Mouse (Mus musculus): Measurements from ENCODE around the gene 3110018I06Rik. TPM values are rescaled to one million over a fixed set of nuclear protein-coding genes. Genes with fewer than 3 reads are reported as not detected.

Gene 3110018I06Rik
- polyA plus RNA-seq (2016; fragmentation: Nextera tagmentation; extraction: Ambion mirVana) = not detected in 2 replicates

DNA sequence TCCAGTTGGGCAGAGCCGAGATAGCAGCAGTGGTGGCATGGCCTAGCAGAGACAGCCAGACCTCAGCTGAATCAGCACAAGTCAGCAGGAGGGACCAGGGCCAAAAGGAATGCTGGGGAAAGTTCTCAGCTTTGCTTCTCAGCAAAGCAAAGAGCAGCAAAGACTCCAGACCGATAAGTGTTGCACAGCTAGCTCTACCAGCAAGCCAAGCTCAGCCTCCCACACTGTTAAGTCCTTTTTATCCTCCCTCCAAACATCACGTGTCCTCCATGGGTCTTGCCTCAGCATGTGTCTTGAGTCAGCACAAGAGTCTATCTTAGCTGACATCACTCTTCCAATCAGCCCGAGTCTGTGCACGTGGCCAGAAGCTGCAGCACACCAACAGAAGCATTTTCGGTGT is at the start of gene 3110018I06Rik:
Gene 3110018I06Rik (plus strand): TSS at position 262 of the 400 bp plus-strand sequence.
- 70% methylated on average over 6 of the region's 6 CpGs for WGBS
- ATAC-seq (ENCODE audit: insufficient number of reproducible peaks, low FRiP score) = no peak
- Histone ChIP-seq H3K27ac (ENCODE audit: poor library complexity, severe bottlenecking) (no peak within 1 kb of the TSS), H3K27me3 (replicated peaks) (peaks cover 5% of the 10 kb centered on the region), H3K9ac (no peak within 1 kb of the TSS), H3K36me3 (no peaks in the 10 kb centered on the region), H3K4me1 (replicated peaks) (no peaks in the 10 kb centered on the region), H3K4me3 (no peak within 1 kb of the TSS), H3K4me2 (no peak within 1 kb of the TSS), H3K9me3 (replicated peaks) (no peaks in the 10 kb centered on the region; the same call in 1 of the 2 replicates)

DNA sequence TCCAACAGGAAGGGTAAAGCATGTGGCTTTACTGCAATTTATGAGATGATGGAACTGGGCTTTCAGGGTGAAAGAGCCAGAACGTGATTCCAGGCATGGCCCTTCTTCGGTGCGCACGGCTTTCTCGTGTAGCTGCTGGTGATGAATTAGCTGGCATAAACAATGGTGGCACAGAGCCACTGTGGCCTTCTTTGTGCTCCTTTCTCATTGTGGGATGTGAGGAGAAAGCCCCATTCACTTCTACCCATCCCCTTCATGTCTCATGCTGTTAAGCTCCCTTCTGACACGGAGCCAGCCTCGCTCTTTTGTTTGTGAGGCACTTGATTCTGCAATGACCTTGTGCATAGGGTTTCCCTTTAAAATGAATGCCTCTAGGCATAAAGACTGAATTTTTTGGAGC is 43.8 kb upstream of the 3110018I06Rik start:
- no peaks in the 10 kb centered on the region for H3K9me3 ChIP-seq (replicated peaks)
- H3K27me3 ChIP-seq (replicated peaks) = no peaks in the 10 kb centered on the region
- no peaks in the 10 kb centered on the region for H3K36me3 ChIP-seq
- no peaks in the 10 kb centered on the region for H3K4me1 ChIP-seq (replicated peaks)
- H3K4me3 ChIP-seq = no peak overlapping the region
- H3K27ac ChIP-seq (ENCODE audit: poor library complexity, severe bottlenecking) = no peak overlapping the region
- no peak overlapping the region for H3K4me2 ChIP-seq
- no peak overlapping the region for H3K9ac ChIP-seq
- WGBS = 86% methylated on average over 7 of the region's 7 CpGs
- no peak for ATAC-seq (ENCODE audit: insufficient number of reproducible peaks, low FRiP score)

DNA sequence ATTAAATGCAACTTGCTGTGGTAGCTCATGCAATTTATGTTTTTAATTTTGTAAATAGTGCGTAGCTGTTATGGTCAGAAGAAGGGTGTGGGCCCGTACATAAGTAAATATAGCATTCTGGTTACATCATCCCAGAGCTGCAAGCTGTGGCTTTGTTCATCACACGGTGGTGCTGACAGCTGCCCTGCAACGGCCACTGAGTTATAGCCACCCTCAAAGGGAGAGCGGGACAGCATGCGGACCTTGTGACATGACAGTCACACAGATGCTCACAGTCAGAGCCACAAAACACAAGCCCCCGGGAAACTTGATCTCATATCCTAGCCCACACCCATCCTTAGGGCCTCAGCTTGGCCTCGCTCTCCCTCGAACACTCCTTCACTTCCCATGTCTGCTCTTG is 30.6 kb upstream of the 3110018I06Rik start:
- Histone ChIP-seq H3K27me3 (replicated peaks) (no peaks in the 10 kb centered on the region), H3K27ac (ENCODE audit: poor library complexity, severe bottlenecking) (no peak overlapping the region), H3K9ac (no peak overlapping the region), H3K4me2 (peak overlapping the region; percentile 30), H3K36me3 (no peaks in the 10 kb centered on the region), H3K4me3 (no peak overlapping the region), H3K4me1 (replicated peaks) (peaks cover 8% of the 10 kb centered on the region; the same call in 1 of the 2 replicates), H3K9me3 (replicated peaks) (no peaks in the 10 kb centered on the region)
- whole genome bisulfite sequencing = 38% methylated on average over 9 of the region's 9 CpGs
- ATAC-seq (ENCODE audit: insufficient number of reproducible peaks, low FRiP score) = no peak

DNA sequence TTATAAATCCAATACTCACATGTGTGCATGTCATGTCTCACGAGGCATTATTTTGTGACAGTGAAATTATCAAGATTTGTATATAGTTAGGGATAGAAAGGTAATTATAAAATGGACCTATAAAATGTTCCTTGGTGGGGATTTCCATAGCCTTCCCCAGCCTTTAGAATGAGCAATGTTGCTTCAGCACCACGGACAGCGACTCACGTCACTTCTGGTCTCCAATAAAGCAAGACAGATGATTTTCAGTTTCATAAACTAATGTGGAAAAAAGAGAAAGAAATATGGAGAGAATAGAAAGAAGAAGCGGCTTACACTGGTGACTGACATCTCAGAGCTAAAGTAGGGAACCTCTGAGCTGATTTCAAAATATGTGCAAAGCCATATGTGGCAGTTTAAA is 23.7 kb upstream of the 3110018I06Rik start:
- H3K4me2 ChIP-seq = no peak overlapping the region
- H3K36me3 ChIP-seq = no peaks in the 10 kb centered on the region
- H3K4me3 ChIP-seq = no peak overlapping the region
- ATAC-seq (ENCODE audit: insufficient number of reproducible peaks, low FRiP score) = no peak
- no peaks in the 10 kb centered on the region for H3K4me1 ChIP-seq (replicated peaks)
- 0 out of 2 replicates have a peak, but pooled peaks cover 8% of the 10 kb centered on the region for H3K27me3 ChIP-seq (replicated peaks)
- H3K9ac ChIP-seq = no peak overlapping the region
- H3K27ac ChIP-seq (ENCODE audit: poor library complexity, severe bottlenecking) = no peak overlapping the region
- WGBS = 14% methylated on average over 5 of the region's 5 CpGs
- no peaks in the 10 kb centered on the region for H3K9me3 ChIP-seq (replicated peaks)

DNA sequence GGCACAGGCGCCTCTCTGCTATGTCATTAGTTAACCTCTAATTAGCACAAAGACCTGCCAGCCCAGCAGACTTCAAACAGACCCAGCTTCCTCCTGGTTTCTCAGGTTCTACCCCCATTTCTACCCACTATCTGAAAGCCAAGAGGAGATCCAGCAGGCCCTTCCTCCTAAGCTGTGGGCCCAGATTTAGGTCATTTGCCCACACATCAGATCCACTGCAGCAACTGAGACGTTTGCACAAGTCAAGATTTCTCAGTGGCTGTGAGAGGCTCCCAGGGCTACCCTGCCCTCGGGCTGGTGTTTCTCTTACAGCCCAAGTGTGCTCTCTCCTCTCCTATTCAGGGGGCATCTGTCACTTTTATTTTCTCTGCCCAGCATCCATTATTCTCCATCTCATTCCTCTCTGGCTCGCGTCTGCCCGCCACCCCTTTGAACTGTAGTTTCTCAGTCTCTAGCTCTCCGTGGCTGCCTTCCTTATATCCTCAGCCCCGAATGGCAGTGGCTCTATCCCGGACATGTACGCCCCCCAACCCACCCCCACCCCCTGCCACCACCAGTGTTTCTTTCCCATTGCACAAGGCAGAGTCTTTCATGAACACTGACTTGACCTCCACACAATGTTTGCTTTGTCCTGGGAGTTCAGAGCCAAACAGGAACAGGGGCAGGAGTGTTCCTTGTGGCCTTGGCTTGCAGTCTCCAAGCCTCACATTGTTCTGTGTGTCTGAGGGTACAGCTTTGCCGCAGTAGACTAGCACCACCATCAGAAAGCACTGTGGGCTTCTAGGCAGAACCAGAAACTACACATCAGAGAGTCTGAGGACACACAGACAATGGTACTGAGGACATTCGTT is 11.8 kb upstream of the 3110018I06Rik start:
- no peak overlapping the region for H3K4me2 ChIP-seq
- no peak overlapping the region for H3K27ac ChIP-seq (ENCODE audit: poor library complexity, severe bottlenecking)
- H3K4me3 ChIP-seq = no peak overlapping the region
- peaks cover 6% of the 10 kb centered on the region for H3K27me3 ChIP-seq (replicated peaks)
- H3K36me3 ChIP-seq = no peaks in the 10 kb centered on the region
- H3K9me3 ChIP-seq (replicated peaks) = no peaks in the 10 kb centered on the region
- no peak overlapping the region for H3K9ac ChIP-seq
- H3K4me1 ChIP-seq (replicated peaks) = no peaks in the 10 kb centered on the region
- WGBS = 62% methylated on average over 12 of the region's 12 CpGs
- ATAC-seq (ENCODE audit: insufficient number of reproducible peaks, low FRiP score) = no peak

DNA sequence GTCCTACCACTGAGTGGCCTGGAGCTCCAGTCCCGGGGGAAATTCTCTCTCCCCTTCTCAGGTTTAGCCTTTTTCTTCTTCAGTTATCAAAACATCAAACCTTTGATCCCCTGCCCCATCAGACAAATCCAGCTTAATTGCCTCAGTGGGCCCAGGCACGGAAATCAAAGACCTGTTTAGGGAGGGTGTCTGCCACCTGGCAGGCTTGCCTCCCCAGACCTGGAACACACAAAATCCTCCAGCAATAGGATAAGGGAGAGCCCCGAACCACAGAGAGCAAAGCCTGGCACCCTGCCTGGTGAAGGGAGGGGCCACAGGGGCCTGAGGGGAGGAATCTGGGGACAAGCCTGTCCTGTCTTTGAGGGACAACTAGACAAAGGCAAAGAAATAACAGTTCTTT is 9.1 kb upstream of the 3110018I06Rik start:
- Histone ChIP-seq H3K27ac (ENCODE audit: poor library complexity, severe bottlenecking) (no peak overlapping the region), H3K4me1 (replicated peaks) (no peaks in the 10 kb centered on the region), H3K9me3 (replicated peaks) (no peaks in the 10 kb centered on the region), H3K36me3 (no peaks in the 10 kb centered on the region), H3K4me3 (no peak overlapping the region), H3K4me2 (no peak overlapping the region), H3K27me3 (replicated peaks) (peaks cover 6% of the 10 kb centered on the region), H3K9ac (no peak overlapping the region)
- no peak for ATAC-seq (ENCODE audit: insufficient number of reproducible peaks, low FRiP score)
- 20% methylated on average over 3 of the region's 3 CpGs for WGBS

DNA sequence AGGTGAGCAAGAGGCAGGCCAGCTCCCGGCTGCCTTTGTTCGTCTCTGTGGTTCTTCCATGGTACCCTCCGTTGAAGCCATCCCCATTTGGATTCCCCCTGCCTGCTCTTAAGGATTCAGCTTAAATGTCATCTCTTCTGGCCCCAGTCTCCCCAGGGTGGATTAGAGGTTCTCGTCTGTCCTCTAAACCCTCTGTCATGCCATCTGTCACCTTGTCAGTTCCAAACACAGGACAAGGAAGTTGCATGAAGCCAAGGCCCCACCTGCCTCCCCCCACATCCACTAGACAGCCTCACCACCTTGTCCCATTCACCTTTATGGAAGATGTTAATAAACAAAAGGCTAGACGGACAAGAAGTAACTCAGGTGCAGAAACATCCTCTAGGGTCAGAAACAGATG is 5.4 kb upstream of the 3110018I06Rik start:
- Histone ChIP-seq H3K9ac (no peak overlapping the region), H3K27me3 (replicated peaks) (no peaks in the 10 kb centered on the region), H3K4me2 (no peak overlapping the region), H3K27ac (ENCODE audit: poor library complexity, severe bottlenecking) (no peak overlapping the region), H3K36me3 (no peaks in the 10 kb centered on the region), H3K9me3 (replicated peaks) (no peaks in the 10 kb centered on the region), H3K4me1 (replicated peaks) (no peaks in the 10 kb centered on the region), H3K4me3 (no peak overlapping the region)
- WGBS = 79% methylated on average over 5 of the region's 5 CpGs
- no peak for ATAC-seq (ENCODE audit: insufficient number of reproducible peaks, low FRiP score)

DNA sequence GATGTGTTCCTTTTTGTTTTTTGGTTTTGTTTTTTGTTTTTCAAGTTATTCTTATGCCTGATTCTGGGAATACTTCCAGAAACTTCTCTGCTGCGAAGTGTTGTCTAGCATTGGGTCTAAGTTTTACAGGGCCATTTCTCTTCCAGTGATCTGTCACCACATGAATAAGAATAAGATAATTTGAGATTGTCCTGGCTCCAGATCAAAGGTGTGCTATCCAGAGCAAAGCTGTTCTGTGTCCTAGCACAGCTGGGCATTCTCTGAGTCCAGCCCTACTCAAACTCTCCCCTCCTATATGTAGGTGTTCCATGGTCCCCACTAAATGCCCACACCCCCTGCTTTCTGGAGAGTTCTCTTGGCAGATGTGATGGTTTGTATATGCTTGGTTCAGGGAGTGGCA is 2.9 kb downstream of the 3110018I06Rik start:
- 58% methylated on average over 1 of the region's 1 CpGs for whole genome bisulfite sequencing
- Histone ChIP-seq H3K27ac (ENCODE audit: poor library complexity, severe bottlenecking) (no peak overlapping the region), H3K36me3 (no peaks in the 10 kb centered on the region), H3K4me2 (no peak overlapping the region), H3K4me3 (no peak overlapping the region), H3K9ac (no peak overlapping the region), H3K9me3 (replicated peaks) (no peaks in the 10 kb centered on the region; the same call in 1 of the 2 replicates), H3K27me3 (replicated peaks) (peaks cover 5% of the 10 kb centered on the region), H3K4me1 (replicated peaks) (no peaks in the 10 kb centered on the region)
- no peak for ATAC-seq (ENCODE audit: insufficient number of reproducible peaks, low FRiP score)

DNA sequence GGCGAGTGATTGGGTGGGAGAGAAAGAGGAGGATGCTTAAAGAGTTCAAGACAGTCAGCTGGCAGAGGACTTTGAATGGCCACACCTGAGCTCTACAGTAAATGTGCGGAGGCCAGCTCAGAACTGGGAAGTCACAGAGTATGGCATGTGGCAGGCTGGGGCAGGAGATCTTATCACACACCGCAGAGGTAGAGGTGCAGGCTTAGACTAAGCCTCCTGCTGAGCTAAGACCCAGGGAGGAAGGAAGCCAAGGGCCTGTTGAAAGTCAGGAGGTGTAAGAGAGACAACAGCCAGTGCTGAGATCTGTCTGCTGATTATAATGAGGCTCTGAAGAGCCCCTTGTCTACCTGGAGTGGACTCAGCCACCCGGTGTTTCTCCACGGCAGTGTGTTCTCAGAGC is 8.5 kb downstream of the 3110018I06Rik start:
- no peaks in the 10 kb centered on the region for H3K9me3 ChIP-seq (replicated peaks)

DNA sequence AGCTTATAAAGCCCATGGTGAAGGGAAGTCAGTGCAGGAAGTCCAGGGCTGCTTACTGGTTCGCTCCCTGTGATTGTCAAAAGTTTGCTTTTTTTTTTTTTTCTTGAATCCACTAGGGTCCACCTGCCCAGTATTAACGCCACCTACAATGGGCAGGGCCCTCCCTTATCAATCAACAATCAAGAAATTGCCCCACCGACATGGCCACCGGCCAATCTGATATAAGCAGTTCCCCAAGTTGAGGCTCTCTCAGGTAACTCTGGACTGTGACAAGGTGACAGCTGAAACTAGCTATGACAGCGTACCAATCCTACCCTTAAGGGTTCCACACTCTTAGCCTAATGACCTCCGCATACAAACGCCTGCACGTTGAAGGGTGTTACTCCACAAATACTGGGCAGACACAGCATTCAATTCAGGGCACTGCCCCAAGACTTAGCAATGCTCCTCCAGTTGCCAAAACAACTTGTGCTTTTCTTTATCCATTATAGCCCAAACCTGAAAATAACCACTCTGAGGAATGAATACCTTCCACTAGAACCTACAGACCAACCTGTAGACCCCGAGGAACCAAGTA is 21.3 kb downstream of the 3110018I06Rik start:
- no peaks in the 10 kb centered on the region for H3K4me1 ChIP-seq (replicated peaks)
- 78% methylated on average over 9 of the region's 9 CpGs for WGBS
- no peak overlapping the region for H3K4me2 ChIP-seq
- H3K9me3 ChIP-seq (replicated peaks) = no peaks in the 10 kb centered on the region
- no peak for ATAC-seq (ENCODE audit: insufficient number of reproducible peaks, low FRiP score)
- H3K36me3 ChIP-seq = no peaks in the 10 kb centered on the region
- H3K27ac ChIP-seq (ENCODE audit: poor library complexity, severe bottlenecking) = no peak overlapping the region
- no peak overlapping the region for H3K4me3 ChIP-seq
- no peak overlapping the region for H3K9ac ChIP-seq
- H3K27me3 ChIP-seq (replicated peaks) = no peaks in the 10 kb centered on the region

More for the DNA sequence above, 8.5 kb downstream of the 3110018I06Rik start:
- Histone ChIP-seq H3K4me3 (no peak overlapping the region), H3K9ac (no peak overlapping the region), H3K27me3 (replicated peaks) (peaks cover 5% of the 10 kb centered on the region; the same call in 1 of the 2 replicates), H3K27ac (ENCODE audit: poor library complexity, severe bottlenecking) (no peak overlapping the region), H3K36me3 (no peaks in the 10 kb centered on the region), H3K4me1 (replicated peaks) (no peaks in the 10 kb centered on the region), H3K4me2 (no peak overlapping the region)
- ATAC-seq (ENCODE audit: insufficient number of reproducible peaks, low FRiP score) = no peak
- WGBS = 53% methylated on average over 5 of the region's 5 CpGs

DNA sequence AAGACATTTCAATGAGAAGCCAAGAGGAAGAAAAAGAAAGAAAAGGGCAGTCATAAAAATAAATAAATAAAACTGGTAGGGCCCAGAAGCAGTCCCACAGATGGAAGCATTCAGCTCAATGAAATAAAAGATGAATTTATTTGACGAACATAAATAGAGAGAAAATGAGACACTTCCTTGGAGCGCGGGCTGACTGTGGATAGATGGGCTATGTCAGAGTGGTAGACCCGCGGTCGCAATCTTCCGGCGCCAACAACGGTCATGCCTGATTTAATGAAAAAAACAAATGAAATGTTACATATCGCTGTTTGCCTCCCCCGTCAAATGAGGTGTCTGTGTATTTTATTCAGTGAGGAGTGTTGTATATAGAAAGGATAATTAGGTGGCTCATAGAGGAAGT is 22.7 kb downstream of the 3110018I06Rik start:
- H3K9me3 ChIP-seq (replicated peaks) = no peaks in the 10 kb centered on the region
- H3K27ac ChIP-seq (ENCODE audit: poor library complexity, severe bottlenecking) = no peak overlapping the region
- 91% methylated on average over 11 of the region's 11 CpGs for WGBS
- no peak overlapping the region for H3K4me3 ChIP-seq
- H3K36me3 ChIP-seq = no peaks in the 10 kb centered on the region
- no peak overlapping the region for H3K9ac ChIP-seq
- H3K4me2 ChIP-seq = no peak overlapping the region
- H3K4me1 ChIP-seq (replicated peaks) = no peaks in the 10 kb centered on the region
- no peaks in the 10 kb centered on the region for H3K27me3 ChIP-seq (replicated peaks)
- ATAC-seq (ENCODE audit: insufficient number of reproducible peaks, low FRiP score) = no peak
